Mouse (Mus musculus) T-cell, adult 66 days (primary cell): ENCODE data around the gene Vmn1r13. TPM values are rescaled to one million over a fixed set of nuclear protein-coding genes. Genes with fewer than 3 reads are reported as not detected.

ENCODE experiments used
- total RNA-seq, 2 experiments: library from RNA; stranded (reverse); gene quantifications; 3 replicates in 1 of 2; 4 replicates in 1 of 2; pipeline ENCODE4 v1.2.4; 2023

Vmn1r13 gene
- total RNA-seq, result not detected

DNA sequence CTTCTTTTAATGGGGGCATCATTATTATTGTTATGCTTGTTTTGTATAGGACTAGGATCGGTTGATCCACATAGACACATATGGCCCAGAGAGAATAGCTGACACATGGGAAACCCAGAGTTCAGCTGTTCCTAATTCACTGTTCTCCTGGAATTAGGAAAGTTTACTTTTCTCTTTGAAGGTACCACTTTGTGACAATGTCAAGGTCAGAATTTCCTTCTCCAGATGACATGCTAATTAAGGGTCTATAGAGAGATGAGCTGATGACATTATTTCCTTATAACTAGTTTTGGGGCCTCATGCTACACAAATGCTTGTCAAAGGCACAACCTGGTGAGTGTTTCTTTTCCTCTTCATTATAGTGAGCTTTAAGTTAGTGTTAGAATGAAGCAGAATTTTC is at the start of gene Vmn1r13:
Vmn1r13 (plus strand) TSS at position 301 of the 400 bp plus-strand sequence.

DNA sequence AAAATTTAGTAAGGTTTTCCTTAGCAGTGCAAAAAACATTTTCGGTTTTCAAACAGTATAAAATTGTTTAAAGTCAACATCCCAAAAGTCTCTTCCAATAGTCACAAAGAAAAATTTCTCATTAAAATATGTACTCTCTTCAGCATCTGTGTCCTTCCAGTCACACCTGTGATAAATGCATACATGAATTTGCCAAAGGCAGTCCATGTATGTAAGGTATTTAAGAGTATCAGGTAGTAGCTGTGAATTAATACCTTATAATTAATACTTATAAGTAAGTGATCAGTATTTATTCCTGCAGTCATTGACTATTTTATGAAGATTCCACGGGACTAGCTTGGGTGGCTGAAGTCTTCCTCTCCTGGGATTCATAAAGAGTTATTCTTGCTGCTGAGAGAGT is 46.5 kb upstream of the Vmn1r13 start, which contains the start of gene Vmn1r12:
Vmn1r12 (plus strand) TSS at position 301 of the 400 bp plus-strand sequence.

DNA sequence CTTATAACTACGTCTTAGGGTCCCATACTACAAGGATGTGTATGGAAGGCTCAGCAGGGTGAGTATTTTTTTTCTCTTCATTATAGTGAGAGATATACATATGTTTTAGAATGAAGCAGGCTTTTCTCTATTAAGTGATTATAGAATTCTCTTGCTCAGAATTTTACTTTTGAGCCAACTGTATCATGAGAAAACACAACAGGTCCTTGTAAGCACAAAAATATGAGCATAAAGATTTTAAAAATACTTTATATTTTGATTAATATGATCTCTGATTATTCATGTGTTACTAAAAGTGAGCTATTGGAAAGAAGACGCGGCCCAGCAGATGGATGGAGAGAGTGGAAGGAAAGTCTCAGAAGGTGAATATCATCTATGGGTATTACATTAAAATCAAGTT is 28.3 kb downstream of the Vmn1r13 start, which contains the start of gene Vmn1r14:
Vmn1r14 (plus strand) TSS at position 301 of the 400 bp plus-strand sequence.

DNA sequence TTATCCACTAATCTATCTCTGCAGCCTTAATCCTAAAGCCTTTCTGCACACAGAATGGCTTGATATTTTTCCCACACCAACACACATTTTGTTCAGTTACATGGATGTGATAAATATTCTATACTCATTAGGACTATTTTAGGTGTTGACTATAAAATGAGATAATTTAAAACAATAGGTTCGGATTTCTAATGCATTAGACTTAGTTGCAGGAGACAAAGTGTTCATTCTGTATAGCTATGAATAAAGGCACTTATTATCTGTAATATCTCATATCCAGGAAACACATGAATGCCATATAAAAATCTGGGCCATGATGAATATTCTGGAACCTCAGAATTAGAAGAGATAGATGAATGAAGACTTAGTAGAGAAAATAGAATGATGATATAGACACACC is 54.6 kb downstream of the Vmn1r13 start, which contains the start of gene Vmn1r15:
Vmn1r15 (plus strand) TSS at position 301 of the 400 bp plus-strand sequence.

Other genes starting within 250 kb of the Vmn1r13 start
- not detected for gene Vmn1r5, start 233.0 kb upstream of the Vmn1r13 start, total RNA-seq
- gene Vmn1r6, start 206.0 kb upstream of the Vmn1r13 start, total RNA-seq, result not detected
- not detected for gene Vmn1r7, start 178.0 kb upstream of the Vmn1r13 start, total RNA-seq
- not detected for gene Vmn1r8, start 171.0 kb upstream of the Vmn1r13 start, total RNA-seq
- not detected for gene Vmn1r9, start 136.5 kb upstream of the Vmn1r13 start, total RNA-seq
- gene Vmn1r10, start 93.8 kb upstream of the Vmn1r13 start, total RNA-seq, result not detected
- not detected for gene Vmn1r11, start 69.8 kb upstream of the Vmn1r13 start, total RNA-seq
- not detected for gene Vmn1r12, start 46.4 kb upstream of the Vmn1r13 start, total RNA-seq
- not detected for gene Vmn1r14, start 28.4 kb downstream of the Vmn1r13 start, total RNA-seq
- gene Vmn1r15, start 54.7 kb downstream of the Vmn1r13 start, total RNA-seq, result not detected
- gene Vmn1r16, start 126.2 kb downstream of the Vmn1r13 start, total RNA-seq, result not detected
- not detected for gene Vmn1r17, start 160.4 kb downstream of the Vmn1r13 start, total RNA-seq
- not detected for gene Vmn1r18, start 192.5 kb downstream of the Vmn1r13 start, total RNA-seq
- gene Vmn1r19, start 200.5 kb downstream of the Vmn1r13 start, total RNA-seq, result not detected
- gene Vmn1r20, start 225.6 kb downstream of the Vmn1r13 start, total RNA-seq, result not detected